Mouse (Mus musculus) fibroblast of lung, adult 2 months (primary cell): ENCODE measurements around the gene Trmt1l.
"Not testable (repeated sequence)": the region's sequence is repeated elsewhere in the genome, so short reads cannot be mapped to it uniquely, and the experiment has no call there.

ENCODE experiments used
- DNase-seq: peaks from one replicate; pipeline ENCODE4 v3.0.0-alpha.2; 2011; ENCODE audit warnings: low read depth

Gene Trmt1l

GRCm38 (mm10) chr1:151428263-151429221, at the start of gene Trmt1l, which contains the start of gene Swt1:
Gene Trmt1l, plus strand, starts transcription at chr1:151428542.
Gene Swt1, minus strand, starts transcription at chr1:151428455.
- peak; percentile 99 for DNase-seq

GRCm38 (mm10) chr1:151390029-151390428, 38.3 kb upstream of the Trmt1l start:
- peak; percentile 17 for DNase-seq

- no peak for DNase-seq
Measured at GRCm38 (mm10) chr1:151409827-151410226, 18.5 kb upstream of the Trmt1l start.

DNA sequence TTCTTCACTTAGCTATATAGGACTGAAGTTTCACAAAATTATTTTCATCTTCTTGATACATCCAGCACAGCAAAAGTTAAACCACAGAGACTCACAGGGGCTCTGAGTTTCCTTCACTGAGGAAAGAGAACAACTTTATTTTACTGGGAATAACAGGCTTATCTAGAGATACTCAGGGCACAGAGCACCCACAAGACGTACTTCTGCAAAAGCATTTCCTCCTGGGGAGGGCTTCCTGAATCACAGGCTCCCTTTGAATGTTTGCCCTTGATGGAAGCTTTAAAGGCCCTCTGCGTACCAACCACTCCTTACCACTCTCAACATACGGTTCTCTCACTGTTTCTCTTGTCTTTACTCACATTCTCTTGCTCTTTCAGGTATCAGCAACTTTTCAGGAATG, 6.2 kb upstream of the Trmt1l start:
- no peak for DNase-seq

GRCm38 (mm10) chr1:151426947-151427600, 1.3 kb upstream of the Trmt1l start:
- no peak for DNase-seq

DNA sequence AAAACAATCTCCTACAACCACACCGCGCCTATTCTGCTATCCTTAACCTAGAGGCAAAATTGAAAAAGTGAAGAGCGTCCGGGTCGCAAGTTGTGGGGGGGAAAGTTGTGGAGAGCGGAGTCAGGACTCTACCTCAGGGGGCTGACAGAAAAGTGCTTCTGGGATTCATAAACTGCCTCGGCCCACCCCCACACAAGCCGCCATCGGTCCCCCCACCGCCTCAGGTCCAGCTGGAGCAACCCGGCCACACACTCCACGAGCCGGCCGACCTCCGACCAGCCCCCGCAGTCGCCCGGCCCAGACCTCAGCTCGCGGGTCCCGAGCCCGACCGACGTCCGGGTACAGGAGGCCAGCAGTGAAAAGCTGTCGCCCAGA, 467 bp upstream of the Trmt1l start:
- peak; percentile 6 for DNase-seq

DNA sequence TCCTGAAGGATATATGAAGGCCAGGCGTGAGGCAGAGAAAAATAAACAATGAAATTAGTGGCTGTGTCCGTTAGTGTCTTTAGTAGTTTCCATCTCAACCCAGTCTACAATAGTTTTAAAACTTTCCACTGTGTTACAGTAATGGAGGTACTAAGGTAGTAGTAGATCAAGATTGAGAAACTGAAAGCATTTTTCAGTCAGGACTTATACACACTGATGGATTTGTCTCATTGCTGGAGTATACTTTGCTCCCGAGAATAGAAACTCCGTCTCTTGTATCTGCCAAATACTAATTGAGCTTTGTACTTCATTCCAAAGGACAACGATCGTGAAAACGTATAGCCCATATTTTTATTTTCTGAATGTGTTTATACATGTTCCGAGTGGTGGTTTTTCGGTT, 974 bp downstream of the Trmt1l start:
- DNase-seq: peak; percentile 5

GRCm38 (mm10) chr1:151435431-151435830, 7.1 kb downstream of the Trmt1l start:
- no peak for DNase-seq

DNA sequence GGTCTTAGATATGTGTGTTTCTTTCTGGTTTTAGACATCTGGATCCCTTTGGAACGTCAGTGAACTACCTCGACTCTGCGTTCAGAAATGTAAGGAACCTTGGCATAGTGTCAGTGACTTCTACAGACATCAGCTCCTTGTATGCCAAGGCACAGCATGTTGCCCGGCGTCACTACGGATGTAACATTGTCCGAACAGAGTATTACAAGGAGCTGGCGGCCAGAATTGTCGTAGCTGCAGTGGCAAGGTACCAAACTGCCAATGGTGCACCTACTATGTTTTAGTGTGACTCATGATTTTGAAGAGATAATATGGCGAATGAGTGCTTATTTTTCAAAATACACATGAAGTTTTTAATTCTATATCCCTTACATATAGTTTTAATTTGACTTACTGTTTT, 21.5 kb downstream of the Trmt1l start:
- no peak for DNase-seq

- no peak for DNase-seq
Measured at GRCm38 (mm10) chr1:151450851-151451250, 22.5 kb downstream of the Trmt1l start.

DNA sequence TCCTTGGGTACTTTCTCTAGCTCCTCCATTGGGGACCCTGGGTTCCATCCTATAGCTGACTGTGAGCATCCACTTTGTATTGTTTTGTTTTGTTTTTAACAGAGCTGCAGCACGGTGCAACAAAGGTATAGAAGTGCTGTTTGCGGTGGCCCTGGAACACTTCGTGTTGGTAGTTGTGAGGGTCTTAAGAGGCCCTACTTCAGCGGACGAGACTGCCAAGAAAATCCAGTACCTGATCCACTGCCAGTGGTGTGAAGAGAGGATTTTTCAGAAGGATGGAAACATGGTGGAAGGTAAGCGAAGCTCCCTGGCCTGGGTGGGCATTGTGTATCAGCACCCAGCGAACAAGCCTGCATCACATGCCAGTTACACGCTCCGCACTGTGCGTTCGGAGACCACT, 23.6 kb downstream of the Trmt1l start:
- DNase-seq: no peak

DNA sequence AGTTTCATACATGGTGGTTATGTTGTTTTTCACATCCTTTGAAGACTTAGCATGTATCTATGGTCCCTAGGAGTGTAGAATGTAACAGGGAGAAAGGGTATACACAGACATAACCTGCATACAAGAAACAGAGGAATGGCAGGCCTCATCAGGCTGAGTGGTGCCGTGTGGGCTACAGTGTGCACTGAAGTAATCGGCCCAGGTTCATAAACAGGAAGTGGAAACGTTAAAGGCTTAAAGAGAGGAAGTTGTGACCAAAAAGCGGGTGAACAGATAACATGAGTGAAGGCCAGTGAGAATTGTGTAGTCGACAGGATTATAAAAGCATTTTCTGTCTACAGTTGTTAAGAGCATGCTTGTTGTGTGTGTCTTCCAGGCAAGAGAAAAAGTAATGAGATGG, 28.7 kb downstream of the Trmt1l start:
- DNase-seq: no peak

DNA sequence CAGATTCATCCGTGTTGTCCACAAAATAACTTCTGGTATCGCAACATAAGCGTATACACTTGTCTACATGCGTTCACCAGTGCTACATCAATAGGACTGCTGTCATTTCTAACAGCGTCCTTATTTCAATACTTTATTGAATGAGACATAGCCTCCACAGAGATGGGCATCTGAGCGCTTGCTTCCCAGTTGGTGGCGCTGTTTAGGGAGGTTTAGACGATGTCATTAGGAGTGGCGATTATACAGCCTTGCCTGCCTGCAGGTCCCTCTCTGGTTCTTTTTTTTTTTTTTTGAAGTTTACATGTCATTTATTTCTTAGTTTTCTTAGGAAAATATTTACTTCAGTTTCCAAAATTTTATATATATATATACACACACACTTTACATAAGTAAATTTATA, 32.9 kb downstream of the Trmt1l start:
- DNase-seq: no peak

DNA sequence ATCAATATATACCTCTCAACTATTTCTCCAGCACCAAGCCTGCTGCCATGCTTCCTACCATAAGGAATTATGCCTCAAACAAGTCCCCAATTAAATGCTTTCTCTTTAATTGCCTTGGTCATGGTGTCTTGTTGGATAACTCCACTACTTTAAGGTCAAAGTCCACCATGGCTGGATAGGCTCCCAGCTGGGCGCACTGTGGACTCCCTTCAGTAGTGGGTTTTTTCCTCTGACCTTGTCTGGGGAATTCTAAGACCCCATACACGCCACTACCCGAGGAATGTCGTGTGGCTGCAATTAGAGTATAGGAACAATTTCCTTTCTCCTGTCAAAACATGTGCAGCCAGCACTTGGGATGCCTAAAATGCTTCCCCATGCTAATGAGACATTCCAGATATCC, 36.6 kb downstream of the Trmt1l start:
- DNase-seq: no peak

GRCm38 (mm10) chr1:151466571-151466970, 38.2 kb downstream of the Trmt1l start:
- peak; percentile 18 for DNase-seq

GRCm38 (mm10) chr1:151471429-151471828, 43.1 kb downstream of the Trmt1l start:
- DNase-seq: no peak

DNA sequence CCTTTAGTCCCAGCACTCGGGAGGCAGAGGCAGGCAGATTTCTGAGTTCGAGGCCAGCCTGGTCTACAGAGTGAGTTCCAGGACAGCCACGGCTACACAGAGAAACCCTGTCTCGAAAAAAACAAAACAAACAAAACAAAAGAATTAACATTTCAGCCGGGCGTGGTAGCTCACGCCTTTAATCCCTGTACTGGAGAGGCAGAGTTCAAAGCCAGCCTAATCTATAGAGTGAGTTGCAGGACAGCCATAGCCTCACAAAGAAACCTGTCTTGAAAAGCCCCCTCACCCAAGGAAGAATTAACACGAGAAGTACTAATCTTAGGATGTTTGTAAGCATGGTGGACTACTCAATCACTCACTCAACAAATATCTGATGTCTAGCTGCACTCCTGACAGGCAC, 44.0 kb downstream of the Trmt1l start:
- not testable (repeated sequence) for DNase-seq

DNA sequence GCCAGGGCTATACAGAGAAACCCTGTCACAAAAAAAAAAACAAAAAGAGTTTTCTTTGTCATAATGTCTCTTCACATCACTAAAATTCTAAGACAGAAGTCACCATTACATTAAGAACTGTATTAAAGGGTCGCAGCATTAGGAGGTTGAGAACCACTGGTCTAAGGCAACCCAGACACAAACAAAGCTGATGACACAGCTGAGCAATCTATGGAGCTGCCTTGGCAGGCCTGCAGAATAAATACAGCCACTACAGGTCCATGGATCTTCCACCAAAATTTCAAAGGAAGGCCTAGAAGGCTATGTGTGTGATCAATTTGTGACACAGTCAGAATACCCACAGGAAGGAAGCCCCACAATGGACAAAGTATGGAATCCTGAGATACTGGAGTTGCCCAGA, 54.2 kb downstream of the Trmt1l start:
- no peak for DNase-seq

- no peak for DNase-seq
Measured at GRCm38 (mm10) chr1:151483568-151483967, 55.2 kb downstream of the Trmt1l start.

GRCm38 (mm10) chr1:151484754-151485153, 56.4 kb downstream of the Trmt1l start:
- DNase-seq: no peak

DNA sequence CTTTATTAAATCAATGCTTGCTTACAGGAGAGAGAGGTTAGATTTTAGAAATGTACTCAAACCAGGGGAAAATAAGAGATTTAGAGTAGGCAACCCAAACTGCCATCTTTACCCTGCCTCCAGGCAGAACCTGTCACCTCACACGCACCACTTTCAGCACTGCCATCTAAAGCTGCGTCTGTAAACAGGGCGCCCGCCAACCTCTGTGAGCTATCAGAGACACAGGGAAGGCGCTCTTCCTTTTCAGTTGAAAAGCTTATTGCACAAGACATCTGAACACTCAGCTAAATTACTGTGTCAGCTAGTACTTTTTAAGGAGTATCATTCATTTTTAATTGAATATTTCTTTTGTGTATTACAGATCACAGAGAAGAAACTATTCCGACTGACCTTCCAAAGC, 61.5 kb downstream of the Trmt1l start:
- no peak for DNase-seq

DNA sequence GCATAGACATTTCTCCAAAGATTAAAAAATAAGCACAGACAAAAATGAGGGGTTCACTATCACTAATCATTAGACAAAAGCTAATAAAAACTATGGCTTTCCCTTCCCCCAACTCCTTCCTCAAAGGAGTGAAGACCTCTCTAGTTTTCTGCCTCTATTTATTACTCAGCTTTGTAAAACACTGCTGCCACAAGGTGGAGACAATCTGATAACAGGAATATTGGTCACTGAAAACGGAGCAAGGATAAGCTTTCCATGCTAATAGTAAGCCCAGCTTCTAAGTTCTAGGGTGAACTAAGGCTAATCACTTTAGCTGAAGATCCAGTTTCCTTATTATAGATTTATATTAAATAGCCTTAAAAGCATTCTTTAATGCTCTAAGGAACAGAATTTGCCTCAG, 64.1 kb downstream of the Trmt1l start:
- no peak for DNase-seq

- no peak for DNase-seq
Measured at GRCm38 (mm10) chr1:151493826-151494225, 65.5 kb downstream of the Trmt1l start.
